Mouse (Mus musculus): ENCODE results near the gene Msh3. TPM values are rescaled to one million over a fixed set of nuclear protein-coding genes. Genes with fewer than 3 reads are reported as not detected.
A peak's percentile ranks its signal among the peaks of the same experiment; 100 is the strongest.

Gene Msh3
- polyA plus RNA-seq, 1 experiment from 2014 or later, result 30.4 TPM

- ATAC-seq (ENCODE audit: low FRiP score, low TSS enrichment), result peak; percentile 78; the same call in 1 of the 2 replicates
- Histone ChIP-seq H3K9ac (replicated peaks; ENCODE audit: low read length) (no peak overlapping the region), H3K4me1 (ENCODE audit: insufficient read depth, low read length) (peaks cover 4% of the 10 kb centered on the region; the same call in 1 of the 2 replicates), H3K27me3 (ENCODE audit: insufficient read depth, low read length) (no peaks in the 10 kb centered on the region), H3K27ac (ENCODE audit: low read length) (no peak overlapping the region), H3K36me3 (ENCODE audit: insufficient read depth, low read length) (peaks cover 5% of the 10 kb centered on the region), H3K9me3 (ENCODE audit: low read length) (no peaks in the 10 kb centered on the region), H3K4me3 (ENCODE audit: low read length) (no peak overlapping the region), H3K4me2 (replicated peaks; ENCODE audit: low read depth, low read length) (0 out of 2 replicates have a peak overlapping the region, but pooled peaks have one; percentile 0)
- 46% methylated on average over 14 of the region's 14 CpGs for WGBS
Measured at GRCm38 (mm10) chr13:92274274-92275198, 80.3 kb downstream of the Msh3 start.

- no peak overlapping the region for H3K9ac ChIP-seq (replicated peaks; ENCODE audit: low read length)
- no peaks in the 10 kb centered on the region for H3K36me3 ChIP-seq (ENCODE audit: insufficient read depth, low read length)
- 82% methylated on average over 3 of the region's 3 CpGs for WGBS
- H3K27me3 ChIP-seq (ENCODE audit: insufficient read depth, low read length), result no peaks in the 10 kb centered on the region
- no peaks in the 10 kb centered on the region for H3K4me1 ChIP-seq (ENCODE audit: insufficient read depth, low read length)
- H3K4me2 ChIP-seq (replicated peaks; ENCODE audit: low read depth, low read length), result no peak overlapping the region
- no peak for ATAC-seq (ENCODE audit: low FRiP score, low TSS enrichment)
- H3K4me3 ChIP-seq (ENCODE audit: low read length), result no peak overlapping the region
- H3K9me3 ChIP-seq (ENCODE audit: low read length), result no peaks in the 10 kb centered on the region
- no peak overlapping the region for H3K27ac ChIP-seq (ENCODE audit: low read length)
Measured at GRCm38 (mm10) chr13:92267076-92267475, 87.7 kb downstream of the Msh3 start.

DNA sequence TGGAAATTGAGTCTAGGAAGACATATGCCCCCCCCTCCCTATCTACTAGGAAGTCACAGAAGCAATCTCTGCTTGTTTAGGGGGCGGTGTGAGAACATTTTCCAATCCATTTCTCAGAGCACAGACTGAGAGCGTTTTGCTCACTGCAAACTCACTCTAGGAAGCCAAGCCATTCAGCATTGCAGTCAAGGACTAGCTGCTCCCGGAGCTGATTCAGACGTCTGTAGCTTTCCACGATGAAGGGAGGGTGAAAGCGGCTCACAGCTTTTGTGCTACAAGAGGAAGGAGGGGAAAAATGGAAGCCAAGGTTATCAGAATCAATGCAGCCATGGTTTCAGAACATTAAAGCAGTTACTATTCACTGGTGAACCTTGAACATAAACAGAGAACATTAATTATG, 91.2 kb downstream of the Msh3 start:
- no peak for ATAC-seq (ENCODE audit: low FRiP score, low TSS enrichment)
- H3K36me3 ChIP-seq (ENCODE audit: insufficient read depth, low read length), result 0 out of 2 replicates have a peak, but pooled peaks cover 4% of the 10 kb centered on the region
- no peaks in the 10 kb centered on the region for H3K27me3 ChIP-seq (ENCODE audit: insufficient read depth, low read length)
- H3K27ac ChIP-seq (ENCODE audit: low read length), result no peak overlapping the region
- H3K9ac ChIP-seq (replicated peaks; ENCODE audit: low read length), result no peak overlapping the region
- H3K4me2 ChIP-seq (replicated peaks; ENCODE audit: low read depth, low read length), result no peak overlapping the region
- 95% methylated on average over 6 of the region's 6 CpGs for WGBS
- no peak overlapping the region for H3K4me3 ChIP-seq (ENCODE audit: low read length)
- no peaks in the 10 kb centered on the region for H3K9me3 ChIP-seq (ENCODE audit: low read length)
- no peaks in the 10 kb centered on the region for H3K4me1 ChIP-seq (ENCODE audit: insufficient read depth, low read length)

GRCm38 (mm10) chr13:92261329-92261728, 93.5 kb downstream of the Msh3 start:
- H3K27ac ChIP-seq (ENCODE audit: low read length), result no peak overlapping the region
- ATAC-seq (ENCODE audit: low FRiP score, low TSS enrichment), result no peak
- no peaks in the 10 kb centered on the region for H3K4me1 ChIP-seq (ENCODE audit: insufficient read depth, low read length)
- no peak overlapping the region for H3K9ac ChIP-seq (replicated peaks; ENCODE audit: low read length)
- no peaks in the 10 kb centered on the region for H3K27me3 ChIP-seq (ENCODE audit: insufficient read depth, low read length)
- no peak overlapping the region for H3K4me2 ChIP-seq (replicated peaks; ENCODE audit: low read depth, low read length)
- no peak overlapping the region for H3K4me3 ChIP-seq (ENCODE audit: low read length)
- no peaks in the 10 kb centered on the region for H3K9me3 ChIP-seq (ENCODE audit: low read length)
- 81% methylated on average over 5 of the region's 5 CpGs for WGBS
- 0 out of 2 replicates have a peak, but pooled peaks cover 4% of the 10 kb centered on the region for H3K36me3 ChIP-seq (ENCODE audit: insufficient read depth, low read length)

DNA sequence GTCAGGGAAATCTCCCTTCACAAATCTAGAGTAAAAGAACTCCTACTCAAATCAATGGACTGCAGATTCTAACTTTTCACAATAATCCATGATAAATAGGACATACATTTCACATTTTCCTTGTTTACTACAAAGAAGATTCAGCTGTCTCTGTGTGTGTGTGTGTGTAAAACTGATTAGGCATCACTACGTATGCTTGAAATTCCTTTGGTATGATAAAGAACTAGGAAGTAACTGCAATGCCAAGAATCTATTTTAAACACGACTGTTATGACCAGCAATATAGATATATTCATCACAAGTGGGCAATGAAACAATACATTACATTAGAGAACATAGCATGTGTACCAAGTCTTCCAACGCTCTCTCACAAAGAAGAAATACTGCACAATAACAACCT, 99.3 kb downstream of the Msh3 start:
- Histone ChIP-seq H3K27ac (ENCODE audit: low read length) (no peak overlapping the region), H3K4me1 (ENCODE audit: insufficient read depth, low read length) (no peaks in the 10 kb centered on the region), H3K4me2 (replicated peaks; ENCODE audit: low read depth, low read length) (no peak overlapping the region), H3K36me3 (ENCODE audit: insufficient read depth, low read length) (peaks cover 7% of the 10 kb centered on the region; the same call in 1 of the 2 replicates), H3K4me3 (ENCODE audit: low read length) (no peak overlapping the region), H3K9ac (replicated peaks; ENCODE audit: low read length) (no peak overlapping the region), H3K27me3 (ENCODE audit: insufficient read depth, low read length) (no peaks in the 10 kb centered on the region), H3K9me3 (ENCODE audit: low read length) (no peaks in the 10 kb centered on the region)
- WGBS, result 90% methylated on average over 3 of the region's 3 CpGs
- no peak for ATAC-seq (ENCODE audit: low FRiP score, low TSS enrichment)

DNA sequence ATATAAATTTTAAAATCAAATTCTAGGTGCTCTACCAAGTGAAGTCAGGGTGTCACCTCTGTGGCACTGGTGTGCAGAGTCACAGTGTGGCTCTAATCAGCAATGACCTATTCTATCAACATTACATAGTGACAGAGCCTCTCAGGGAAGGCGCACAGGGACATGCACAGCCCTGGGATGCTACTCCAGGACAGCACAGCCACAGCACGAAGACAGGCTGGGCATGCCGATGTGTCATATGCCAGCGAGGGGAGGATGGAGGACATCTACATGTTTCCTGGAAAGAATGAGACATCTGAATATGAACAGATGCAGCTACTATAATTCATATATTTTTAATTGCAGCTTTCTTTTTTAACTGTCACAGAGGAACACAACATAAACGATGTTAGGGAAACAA, 101.0 kb downstream of the Msh3 start:
- Histone ChIP-seq H3K27ac (ENCODE audit: low read length) (no peak overlapping the region), H3K36me3 (ENCODE audit: insufficient read depth, low read length) (peaks cover 12% of the 10 kb centered on the region; the same call in 1 of the 2 replicates), H3K4me3 (ENCODE audit: low read length) (no peak overlapping the region), H3K9me3 (ENCODE audit: low read length) (no peaks in the 10 kb centered on the region), H3K27me3 (ENCODE audit: insufficient read depth, low read length) (no peaks in the 10 kb centered on the region), H3K4me2 (replicated peaks; ENCODE audit: low read depth, low read length) (no peak overlapping the region), H3K4me1 (ENCODE audit: insufficient read depth, low read length) (no peaks in the 10 kb centered on the region), H3K9ac (replicated peaks; ENCODE audit: low read length) (no peak overlapping the region)
- no peak for ATAC-seq (ENCODE audit: low FRiP score, low TSS enrichment)
- WGBS, result 97% methylated on average over 5 of the region's 5 CpGs

DNA sequence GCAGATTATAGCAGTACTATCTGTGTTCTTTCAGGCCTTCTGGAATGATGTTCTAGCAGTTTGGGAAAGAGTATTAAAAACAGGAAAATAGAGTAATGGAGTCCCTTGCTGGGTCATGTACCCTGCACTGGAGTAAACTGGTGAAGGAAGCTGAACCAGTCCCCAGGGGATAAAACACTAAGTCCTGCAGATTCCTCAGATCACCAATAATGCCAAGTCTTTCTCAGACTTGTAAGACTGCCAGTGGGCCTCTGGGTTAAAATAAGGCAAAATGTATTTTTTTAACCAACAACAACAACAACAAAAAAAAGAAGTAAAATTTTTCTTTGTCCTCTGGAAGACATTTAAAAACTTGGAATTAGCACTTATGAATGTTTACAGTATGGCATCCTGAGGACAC, 102.5 kb downstream of the Msh3 start:
- no peak for ATAC-seq (ENCODE audit: low FRiP score, low TSS enrichment)
- no peaks in the 10 kb centered on the region for H3K4me1 ChIP-seq (ENCODE audit: insufficient read depth, low read length)
- H3K27ac ChIP-seq (ENCODE audit: low read length), result no peak overlapping the region
- no peaks in the 10 kb centered on the region for H3K27me3 ChIP-seq (ENCODE audit: insufficient read depth, low read length)
- no peak overlapping the region for H3K4me3 ChIP-seq (ENCODE audit: low read length)
- H3K9me3 ChIP-seq (ENCODE audit: low read length), result no peaks in the 10 kb centered on the region
- no peak overlapping the region for H3K9ac ChIP-seq (replicated peaks; ENCODE audit: low read length)
- H3K36me3 ChIP-seq (ENCODE audit: insufficient read depth, low read length), result peaks cover 12% of the 10 kb centered on the region; the same call in 1 of the 2 replicates
- no peak overlapping the region for H3K4me2 ChIP-seq (replicated peaks; ENCODE audit: low read depth, low read length)

DNA sequence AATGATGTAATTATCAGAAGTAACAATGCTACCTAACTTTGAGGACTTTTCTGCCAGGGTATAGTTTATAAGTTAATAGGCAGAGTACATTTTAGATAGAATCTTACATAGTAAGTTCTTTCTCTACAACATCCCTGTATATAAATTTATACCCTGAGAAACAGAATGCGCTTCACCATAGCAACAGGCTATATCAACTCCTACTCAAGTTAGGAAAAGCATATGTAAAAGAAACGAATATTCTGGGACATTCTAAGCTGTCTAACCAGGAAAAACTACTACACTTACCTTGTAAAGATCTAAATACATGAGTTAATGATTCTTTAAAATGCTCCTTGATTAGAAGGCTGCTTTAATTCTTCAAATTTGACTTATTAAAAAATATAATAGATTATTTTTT, 107.2 kb downstream of the Msh3 start:
- no peak overlapping the region for H3K4me3 ChIP-seq (ENCODE audit: low read length)
- WGBS, result 89% methylated on average over 2 of the region's 2 CpGs
- H3K4me1 ChIP-seq (ENCODE audit: insufficient read depth, low read length), result no peaks in the 10 kb centered on the region
- H3K9me3 ChIP-seq (ENCODE audit: low read length), result no peaks in the 10 kb centered on the region
- no peaks in the 10 kb centered on the region for H3K27me3 ChIP-seq (ENCODE audit: insufficient read depth, low read length)
- H3K27ac ChIP-seq (ENCODE audit: low read length), result no peak overlapping the region
- no peak overlapping the region for H3K4me2 ChIP-seq (replicated peaks; ENCODE audit: low read depth, low read length)
- H3K36me3 ChIP-seq (ENCODE audit: insufficient read depth, low read length), result peaks cover 12% of the 10 kb centered on the region; the same call in 1 of the 2 replicates
- no peak for ATAC-seq (ENCODE audit: low FRiP score, low TSS enrichment)
- H3K9ac ChIP-seq (replicated peaks; ENCODE audit: low read length), result no peak overlapping the region

GRCm38 (mm10) chr13:92246966-92247365, 107.8 kb downstream of the Msh3 start:
- H3K4me1 ChIP-seq (ENCODE audit: insufficient read depth, low read length), result no peaks in the 10 kb centered on the region
- H3K36me3 ChIP-seq (ENCODE audit: insufficient read depth, low read length), result peaks cover 12% of the 10 kb centered on the region; the same call in 1 of the 2 replicates
- ATAC-seq (ENCODE audit: low FRiP score, low TSS enrichment), result no peak
- H3K9me3 ChIP-seq (ENCODE audit: low read length), result no peaks in the 10 kb centered on the region
- H3K27me3 ChIP-seq (ENCODE audit: insufficient read depth, low read length), result no peaks in the 10 kb centered on the region
- H3K9ac ChIP-seq (replicated peaks; ENCODE audit: low read length), result no peak overlapping the region
- H3K4me2 ChIP-seq (replicated peaks; ENCODE audit: low read depth, low read length), result no peak overlapping the region
- H3K4me3 ChIP-seq (ENCODE audit: low read length), result no peak overlapping the region
- 93% methylated on average over 5 of the region's 5 CpGs for WGBS
- no peak overlapping the region for H3K27ac ChIP-seq (ENCODE audit: low read length)

DNA sequence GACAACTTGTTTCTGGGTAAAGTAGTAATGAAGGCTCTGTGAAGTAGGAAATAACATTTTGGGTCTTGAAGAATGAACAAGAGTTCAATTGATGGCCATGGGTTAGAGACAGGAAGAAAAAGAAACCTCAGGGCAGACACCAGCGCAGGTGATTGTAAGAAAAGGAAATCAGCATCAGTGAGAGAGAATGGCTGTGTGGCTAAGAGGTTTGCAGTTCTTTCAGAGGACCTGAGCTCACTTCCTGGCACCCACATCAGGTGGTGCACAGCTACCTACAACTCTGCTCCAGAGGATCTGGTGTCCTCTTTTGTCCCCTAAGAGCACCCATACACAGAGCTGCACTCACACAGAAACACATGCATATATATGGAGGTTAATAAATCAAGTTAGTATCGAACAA, 110.1 kb downstream of the Msh3 start:
- WGBS, result 89% methylated on average over 2 of the region's 2 CpGs

More for the DNA sequence above, 110.1 kb downstream of the Msh3 start:
- Histone ChIP-seq H3K27ac (ENCODE audit: low read length) (no peak overlapping the region), H3K27me3 (ENCODE audit: insufficient read depth, low read length) (no peaks in the 10 kb centered on the region), H3K4me1 (ENCODE audit: insufficient read depth, low read length) (no peaks in the 10 kb centered on the region), H3K36me3 (ENCODE audit: insufficient read depth, low read length) (peaks cover 9% of the 10 kb centered on the region; the same call in 1 of the 2 replicates), H3K9ac (replicated peaks; ENCODE audit: low read length) (no peak overlapping the region), H3K9me3 (ENCODE audit: low read length) (no peaks in the 10 kb centered on the region), H3K4me2 (replicated peaks; ENCODE audit: low read depth, low read length) (no peak overlapping the region), H3K4me3 (ENCODE audit: low read length) (no peak overlapping the region)
- no peak for ATAC-seq (ENCODE audit: low FRiP score, low TSS enrichment)

All from kidney, embryonic 16.5 days (tissue).